Mouse (Mus musculus): ENCODE results near the gene Gdf3. TPM values are rescaled to one million over a fixed set of nuclear protein-coding genes. Genes with fewer than 3 reads are reported as not detected.

Gdf3 gene
- polyA plus RNA-seq, 1 experiment: not detected

GRCm38 (mm10) chr6:122627469-122628108 is 17.7 kb upstream of the Gdf3 start:
- Histone ChIP-seq H3K4me1 (ENCODE audit: control insufficient read depth, insufficient read depth, low read length) (no peaks in the 10 kb centered on the region), H3K4me3 (ENCODE audit: insufficient read depth, low read length) (no peak overlapping the region), H3K27ac (ENCODE audit: insufficient read depth, low read length) (no peak overlapping the region)
- TF ChIP-seq CTCF (IDR thresholded peaks at IDR 0.05; ENCODE audit: borderline replicate concordance, insufficient read depth, low read length) (no peak), POLR2A (IDR thresholded peaks at IDR 0.05; ENCODE audit: low read depth, low read length) (no peak)

GRCm38 (mm10) chr6:122626110-122626509 is 16.2 kb upstream of the Gdf3 start, which contains the start of gene Dppa3:
Gene Dppa3 (plus strand): TSS chr6:122626410.
- H3K4me1 ChIP-seq (ENCODE audit: control insufficient read depth, insufficient read depth, low read length): no peaks in the 10 kb centered on the region
- TF ChIP-seq POLR2A (IDR thresholded peaks at IDR 0.05; ENCODE audit: low read depth, low read length): no peak
- no peak for TF ChIP-seq CTCF (IDR thresholded peaks at IDR 0.05; ENCODE audit: borderline replicate concordance, insufficient read depth, low read length)
- no peak within 1 kb of the TSS for H3K4me3 ChIP-seq (ENCODE audit: insufficient read depth, low read length)
- no peak within 1 kb of the TSS for H3K27ac ChIP-seq (ENCODE audit: insufficient read depth, low read length)

GRCm38 (mm10) chr6:122625156-122625555 is 15.3 kb upstream of the Gdf3 start:
- Histone ChIP-seq H3K27ac (ENCODE audit: insufficient read depth, low read length) (no peak overlapping the region), H3K4me1 (ENCODE audit: control insufficient read depth, insufficient read depth, low read length) (no peaks in the 10 kb centered on the region), H3K4me3 (ENCODE audit: insufficient read depth, low read length) (no peak overlapping the region)
- TF ChIP-seq CTCF (IDR thresholded peaks at IDR 0.05; ENCODE audit: borderline replicate concordance, insufficient read depth, low read length) (no peak), POLR2A (IDR thresholded peaks at IDR 0.05; ENCODE audit: low read depth, low read length) (no peak)

GRCm38 (mm10) chr6:122624480-122624879 is 14.6 kb upstream of the Gdf3 start:
- TF ChIP-seq CTCF (IDR thresholded peaks at IDR 0.05; ENCODE audit: borderline replicate concordance, insufficient read depth, low read length) (no peak), POLR2A (IDR thresholded peaks at IDR 0.05; ENCODE audit: low read depth, low read length) (no peak)
- H3K27ac ChIP-seq (ENCODE audit: insufficient read depth, low read length): no peak overlapping the region
- no peaks in the 10 kb centered on the region for H3K4me1 ChIP-seq (ENCODE audit: control insufficient read depth, insufficient read depth, low read length)
- H3K4me3 ChIP-seq (ENCODE audit: insufficient read depth, low read length): no peak overlapping the region

- no peaks in the 10 kb centered on the region for H3K4me1 ChIP-seq (ENCODE audit: control insufficient read depth, insufficient read depth, low read length)
- TF ChIP-seq CTCF (IDR thresholded peaks at IDR 0.05; ENCODE audit: borderline replicate concordance, insufficient read depth, low read length) (no peak), POLR2A (IDR thresholded peaks at IDR 0.05; ENCODE audit: low read depth, low read length) (no peak)
Measured at GRCm38 (mm10) chr6:122621066-122621465, 11.2 kb upstream of the Gdf3 start.

GRCm38 (mm10) chr6:122616022-122616421 is 6.1 kb upstream of the Gdf3 start:
- TF ChIP-seq POLR2A (IDR thresholded peaks at IDR 0.05; ENCODE audit: low read depth, low read length) (no peak), CTCF (IDR thresholded peaks at IDR 0.05; ENCODE audit: borderline replicate concordance, insufficient read depth, low read length) (no peak)
- H3K4me3 ChIP-seq (ENCODE audit: insufficient read depth, low read length): no peak overlapping the region
- no peaks in the 10 kb centered on the region for H3K4me1 ChIP-seq (ENCODE audit: control insufficient read depth, insufficient read depth, low read length)
- no peak overlapping the region for H3K27ac ChIP-seq (ENCODE audit: insufficient read depth, low read length)

More at GRCm38 (mm10) chr6:122621066-122621465, 11.2 kb upstream of the Gdf3 start:
- H3K4me3 ChIP-seq (ENCODE audit: insufficient read depth, low read length): no peak overlapping the region
- H3K27ac ChIP-seq (ENCODE audit: insufficient read depth, low read length): no peak overlapping the region

DNA sequence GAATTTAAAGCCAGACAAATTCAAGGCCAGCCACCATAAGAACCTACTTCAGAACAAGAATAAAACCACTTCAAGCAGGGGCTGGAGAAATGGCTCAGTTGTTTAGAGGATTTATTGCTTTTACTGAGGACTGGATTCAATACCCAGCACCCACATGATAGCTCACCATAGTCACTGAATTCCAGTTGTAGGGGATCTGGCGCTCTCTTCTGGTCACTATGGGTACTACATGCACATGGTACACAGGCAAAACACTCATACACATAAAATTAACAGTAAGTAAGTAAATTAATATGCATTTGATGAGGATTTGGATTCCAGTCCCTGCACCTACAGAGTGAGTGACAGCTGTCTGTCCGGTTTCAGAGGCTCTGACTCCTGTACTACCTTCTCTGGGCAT is 4.2 kb upstream of the Gdf3 start:
- Histone ChIP-seq H3K27ac (ENCODE audit: insufficient read depth, low read length) (no peak overlapping the region), H3K4me1 (ENCODE audit: control insufficient read depth, insufficient read depth, low read length) (no peaks in the 10 kb centered on the region), H3K4me3 (ENCODE audit: insufficient read depth, low read length) (no peak overlapping the region)
- TF ChIP-seq POLR2A (IDR thresholded peaks at IDR 0.05; ENCODE audit: low read depth, low read length) (no peak), CTCF (IDR thresholded peaks at IDR 0.05; ENCODE audit: borderline replicate concordance, insufficient read depth, low read length) (no peak)

DNA sequence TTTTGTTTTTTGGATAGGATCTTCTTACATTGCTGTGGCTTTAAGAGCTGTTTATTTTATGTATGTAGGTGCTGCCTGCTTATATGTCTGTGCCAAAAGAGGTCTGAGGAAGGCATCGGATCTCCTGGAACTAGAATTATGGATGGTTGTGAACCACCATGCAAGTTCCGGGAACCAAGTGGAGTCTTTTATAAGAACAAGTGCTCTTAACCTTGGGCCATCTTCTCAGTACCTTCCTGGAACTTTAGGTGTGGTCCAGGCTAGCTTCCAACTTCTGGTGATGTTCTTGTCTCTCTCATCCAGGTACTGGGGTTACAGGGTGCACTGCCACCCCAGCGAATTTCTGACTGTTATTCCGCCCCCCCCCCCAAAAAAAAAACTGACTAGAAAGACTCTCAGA is 2.5 kb upstream of the Gdf3 start:
- Histone ChIP-seq H3K4me1 (ENCODE audit: control insufficient read depth, insufficient read depth, low read length) (no peaks in the 10 kb centered on the region), H3K4me3 (ENCODE audit: insufficient read depth, low read length) (no peak overlapping the region), H3K27ac (ENCODE audit: insufficient read depth, low read length) (no peak overlapping the region)
- TF ChIP-seq POLR2A (IDR thresholded peaks at IDR 0.05; ENCODE audit: low read depth, low read length) (no peak), CTCF (IDR thresholded peaks at IDR 0.05; ENCODE audit: borderline replicate concordance, insufficient read depth, low read length) (no peak)

- no peak overlapping the region for H3K27ac ChIP-seq (ENCODE audit: insufficient read depth, low read length)
- no peak overlapping the region for H3K4me3 ChIP-seq (ENCODE audit: insufficient read depth, low read length)
- no peaks in the 10 kb centered on the region for H3K4me1 ChIP-seq (ENCODE audit: control insufficient read depth, insufficient read depth, low read length)
- TF ChIP-seq POLR2A (IDR thresholded peaks at IDR 0.05; ENCODE audit: low read depth, low read length) (no peak), CTCF (IDR thresholded peaks at IDR 0.05; ENCODE audit: borderline replicate concordance, insufficient read depth, low read length) (no peak)
Measured at GRCm38 (mm10) chr6:122609377-122609728, 534 bp downstream of the Gdf3 start.

DNA sequence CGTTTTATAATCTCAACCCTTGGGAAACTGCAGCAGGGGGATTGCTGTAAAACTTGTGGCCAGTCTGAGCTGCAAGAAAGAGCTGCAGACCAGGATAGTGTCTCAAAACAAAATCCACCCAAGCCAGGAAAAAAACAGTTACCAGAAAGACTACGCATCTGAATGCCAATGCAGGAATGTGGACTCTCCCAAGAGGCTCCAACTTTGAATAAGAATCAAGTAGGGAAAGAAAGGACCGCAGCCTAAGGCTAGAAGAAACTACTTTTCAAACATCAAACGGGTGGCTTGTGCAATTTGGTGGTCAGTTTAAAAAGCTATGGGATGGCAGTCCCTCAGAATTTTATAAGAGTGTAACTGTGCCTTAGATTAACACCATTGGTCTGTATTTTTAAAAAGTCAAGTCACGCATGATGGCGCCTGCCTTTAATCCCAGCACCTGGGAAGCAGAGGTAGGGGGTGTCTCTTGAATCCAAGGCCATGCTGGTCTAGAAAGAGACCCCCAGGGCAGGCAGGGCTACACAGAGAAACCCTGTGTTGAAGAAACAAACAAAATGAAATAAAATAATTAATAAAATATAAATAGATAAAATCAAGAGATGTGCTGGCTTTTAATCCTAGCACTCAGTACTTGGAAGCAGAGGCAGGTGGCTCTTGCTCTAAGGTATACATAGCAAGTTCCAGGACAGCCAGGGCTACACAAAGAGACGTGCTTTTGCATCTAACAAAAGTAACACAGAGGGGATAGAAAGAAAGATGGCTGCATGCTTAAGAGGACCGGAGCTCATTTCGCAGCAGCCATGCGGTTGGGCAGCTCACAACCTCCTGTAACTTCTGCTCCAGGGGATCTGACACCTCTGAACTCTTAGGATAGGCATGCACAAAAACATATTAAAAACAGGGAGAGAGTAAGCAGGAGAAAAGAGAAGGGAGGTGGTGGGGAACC is 1.2 kb downstream of the Gdf3 start:
- TF ChIP-seq CTCF (IDR thresholded peaks at IDR 0.05; ENCODE audit: borderline replicate concordance, insufficient read depth, low read length) (no peak), POLR2A (IDR thresholded peaks at IDR 0.05; ENCODE audit: low read depth, low read length) (no peak)
- Histone ChIP-seq H3K27ac (ENCODE audit: insufficient read depth, low read length) (no peak overlapping the region), H3K4me3 (ENCODE audit: insufficient read depth, low read length) (no peak overlapping the region), H3K4me1 (ENCODE audit: control insufficient read depth, insufficient read depth, low read length) (no peaks in the 10 kb centered on the region)

All from embryonic fibroblast, embryonic 13.5 days (primary cell).